Mouse (Mus musculus) hindbrain, postnatal 0 days (tissue): ENCODE results near the gene Jmjd1c. TPM values are rescaled to one million over a fixed set of nuclear protein-coding genes. Genes with fewer than 3 reads are reported as not detected.
A peak's percentile ranks its signal among the peaks of the same experiment; 100 is the strongest.

ENCODE experiments used
- ATAC-seq: fragments of 200-750 bp; cut with Nextera tagmentation; 2 replicates; pipeline ENCODE4 v1.8.0; 2017; ENCODE audit warnings: mild to moderate bottlenecking, moderate TSS enrichment, moderate library complexity
- DNase-seq: peaks from one replicate; pipeline ENCODE4 v3.0.0-alpha.2; 2015; ENCODE audit warnings: low spot score
- H3K27ac ChIP-seq: fragments of 300-500 bp; sonication (generic); 2 replicates; pipeline ENCODE4 v1.5.1; 2014; ENCODE audit warnings: mild to moderate bottlenecking
- H3K27me3 ChIP-seq: fragments of 300-500 bp; sonication (generic); 2 replicates; pipeline ENCODE4 v1.6.1; 2014; ENCODE audit warnings: low read length, mixed read lengths; ENCODE audit not compliant: insufficient read depth
- H3K36me3 ChIP-seq: fragments of 300-500 bp; sonication (generic); 2 replicates; pipeline ENCODE4 v1.6.1; 2014; ENCODE audit warnings: low read length, mixed read lengths; ENCODE audit not compliant: insufficient read depth
- H3K4me1 ChIP-seq: fragments of 300-500 bp; sonication (generic); 2 replicates; pipeline ENCODE4 v1.6.1; 2014; ENCODE audit warnings: antibody characterized with exemption, low read length, mixed read lengths; ENCODE audit not compliant: insufficient read depth
- H3K4me2 ChIP-seq: fragments of 300-500 bp; sonication (generic); 2 replicates; pipeline ENCODE4 v1.6.1; 2014; ENCODE audit warnings: low read depth, mild to moderate bottlenecking, low read length, moderate library complexity, mixed read lengths
- H3K4me3 ChIP-seq: fragments of 300-500 bp; sonication (generic); 2 replicates; pipeline ENCODE4 v1.5.1; 2014; ENCODE audit warnings: low read length
- H3K9ac ChIP-seq: fragments of 300-500 bp; sonication (generic); replicated peaks from 2 replicates; pipeline ENCODE4 v1.6.1; 2014; ENCODE audit warnings: mild to moderate bottlenecking, low read length, moderate library complexity, mixed read lengths
- H3K9me3 ChIP-seq: fragments of 300-500 bp; sonication (generic); 2 replicates; pipeline ENCODE4 v1.6.1; 2016; ENCODE audit warnings: low read length, mixed read lengths
- CTCF ChIP-seq: IDR thresholded peaks from 2 replicates; pipeline ENCODE4 v1.5.1; 2016; ENCODE audit warnings: antibody characterized with exemption, control low read depth, low read depth
- WGBS: fragments of 180-500 bp; shearing (Covaris S2); extraction: QIAGEN DNeasy Blood & Tissue Kit; methylation state at CpG from one replicate; pipeline ENCODE4 v1.1.7; 2014; 5-methylcytosine and 5-hydroxymethylcytosine counted together
- polyA plus RNA-seq: library from polyadenylated mRNA; unstranded; fragments of >200 nt; fragmentation: Nextera tagmentation; extraction: Ambion mirVana; gene quantifications from 2 replicates; pipeline ENCODE4 v1.2.1, GENCODE M21; 2015
- total RNA-seq: library from RNA; depleted of rRNA; stranded (reverse); fragments of >200 nt; gene quantifications from 2 replicates; pipeline ENCODE4 v1.2.3, GENCODE M21; 2014

Gene Jmjd1c
- total and polyA plus RNA-seq, 2 experiments from 2014 or later = 45.4 to 54.1 TPM

DNA sequence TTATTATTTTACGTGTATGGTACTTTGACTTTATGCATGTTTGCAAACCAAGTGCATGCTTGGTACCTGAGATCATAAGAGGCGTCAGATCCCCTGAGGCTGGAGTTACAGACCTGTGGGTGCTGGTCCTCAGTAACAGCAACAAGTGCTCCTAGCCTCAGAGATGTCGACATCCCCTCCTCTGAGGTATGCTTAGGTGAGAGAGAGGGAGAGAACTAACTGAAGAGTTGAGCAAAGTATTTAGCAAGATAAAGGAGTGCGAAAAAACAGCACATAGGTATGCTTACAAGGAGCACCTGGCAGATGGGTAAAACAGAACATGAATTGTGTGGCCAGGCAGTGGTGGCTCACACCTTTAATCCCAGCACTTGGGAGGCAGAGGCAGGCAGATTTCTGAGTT, 5.3 kb upstream of the Jmjd1c start:
- WGBS = 94% methylated on average over 4 of the region's 4 CpGs
- no peak for TF ChIP-seq CTCF
- Histone ChIP-seq H3K4me2 (no peak overlapping the region), H3K9me3 (no peaks in the 10 kb centered on the region), H3K27me3 (no peaks in the 10 kb centered on the region), H3K9ac (no peak overlapping the region), H3K27ac (no peak overlapping the region), H3K4me3 (no peak overlapping the region), H3K4me1 (0 out of 2 replicates have a peak, but pooled peaks cover 6% of the 10 kb centered on the region), H3K36me3 (no peaks in the 10 kb centered on the region)
- ATAC-seq (no peak), DNase-seq (no peak)

GRCm38 (mm10) chr10:67094922-67095321, 1.0 kb upstream of the Jmjd1c start:
- Histone ChIP-seq H3K27me3 (no peaks in the 10 kb centered on the region), H3K9ac (no peak overlapping the region), H3K36me3 (no peaks in the 10 kb centered on the region), H3K4me2 (peak overlapping the region; percentile 76), H3K4me3 (no peak overlapping the region), H3K9me3 (no peaks in the 10 kb centered on the region), H3K27ac (no peak overlapping the region), H3K4me1 (peaks cover 20% of the 10 kb centered on the region)
- no peak for DNase-seq
- no peak for ATAC-seq
- TF ChIP-seq CTCF = no peak
- WGBS = 90% methylated on average over 7 of the region's 7 CpGs

GRCm38 (mm10) chr10:67096621-67097436, 904 bp downstream of the Jmjd1c start, which contains the start of gene Reep3:
TSS of gene Reep3 (minus strand) at chr10:67096945.
- peak within 1 kb of the TSS; percentile 99 for H3K27ac ChIP-seq
- no peak for TF ChIP-seq CTCF
- H3K4me2 ChIP-seq = peak within 1 kb of the TSS; percentile 76
- H3K27me3 ChIP-seq = no peaks in the 10 kb centered on the region
- H3K4me1 ChIP-seq = peaks cover 32% of the 10 kb centered on the region
- H3K4me3 ChIP-seq = peak within 1 kb of the TSS; percentile 98
- peak within 1 kb of the TSS; percentile 100 for H3K9ac ChIP-seq
- no peaks in the 10 kb centered on the region for H3K9me3 ChIP-seq
- H3K36me3 ChIP-seq = no peaks in the 10 kb centered on the region
- peak; percentile 80 for ATAC-seq
- peak; percentile 84 for DNase-seq
- 1% methylated on average over 82 of the region's 97 CpGs for WGBS

GRCm38 (mm10) chr10:67097437-67098150, 1.7 kb downstream of the Jmjd1c start:
- Histone ChIP-seq H3K36me3 (no peaks in the 10 kb centered on the region), H3K4me1 (peaks cover 32% of the 10 kb centered on the region), H3K4me2 (peak overlapping the region; percentile 76), H3K9ac (peak overlapping the region; percentile 100), H3K4me3 (peak overlapping the region; percentile 98), H3K9me3 (no peaks in the 10 kb centered on the region), H3K27ac (peak overlapping the region; percentile 99; the same call in 1 of the 2 replicates), H3K27me3 (no peaks in the 10 kb centered on the region)
- ATAC-seq (no peak), DNase-seq (no peak)
- peak; percentile 25 for TF ChIP-seq CTCF
- under 1% methylated on average over 15 of the region's 15 CpGs for WGBS

- no peak for ATAC-seq
- Histone ChIP-seq H3K36me3 (no peaks in the 10 kb centered on the region), H3K9ac (peak overlapping the region; percentile 100), H3K4me1 (peaks cover 37% of the 10 kb centered on the region), H3K27ac (peak overlapping the region; percentile 20; the same call in 1 of the 2 replicates), H3K27me3 (no peaks in the 10 kb centered on the region), H3K9me3 (no peaks in the 10 kb centered on the region), H3K4me3 (peak overlapping the region; percentile 98), H3K4me2 (peak overlapping the region; percentile 76)
- no peak for DNase-seq
- TF ChIP-seq CTCF = no peak
- WGBS = 9% methylated on average over 7 of the region's 7 CpGs
These were observed 2.6 kb downstream of the Jmjd1c start for GRCm38 (mm10) chr10:67098408-67099050.

- Histone ChIP-seq H3K27ac (no peak overlapping the region), H3K4me2 (peak overlapping the region; percentile 76), H3K4me3 (peak overlapping the region; percentile 98), H3K9ac (0 out of 2 replicates have a peak overlapping the region, but pooled peaks have one; percentile 28), H3K27me3 (no peaks in the 10 kb centered on the region), H3K4me1 (peaks cover 41% of the 10 kb centered on the region), H3K36me3 (no peaks in the 10 kb centered on the region), H3K9me3 (no peaks in the 10 kb centered on the region)
- 50% methylated on average over 13 of the region's 13 CpGs for WGBS
- ATAC-seq (no peak), DNase-seq (no peak)
- TF ChIP-seq CTCF = no peak
These were observed 3.4 kb downstream of the Jmjd1c start for GRCm38 (mm10) chr10:67099183-67099929.
